Mouse (Mus musculus) G1E (cell line): ENCODE data around the gene Cd300ld4.

Experiments
- CTCF ChIP-seq: IDR thresholded peaks from 2 replicates; pipeline ENCODE4 v1.5.1; 2012; ENCODE audit warnings: low read depth, low read length, inconsistent platforms, mixed read lengths
- GATA1 ChIP-seq: IDR thresholded peaks from 2 replicates; pipeline ENCODE4 v1.6.1; 2012; ENCODE audit warnings: borderline replicate concordance, low read length, inconsistent platforms, mixed read lengths
- POLR2AphosphoS5 ChIP-seq: IDR thresholded peaks from 2 replicates; pipeline ENCODE4 v1.6.1; 2012; ENCODE audit warnings: low read depth, low read length, inconsistent platforms; ENCODE audit not compliant: insufficient replicate concordance
- TAL1 ChIP-seq: conservative IDR thresholded peaks from 2 replicates; pipeline ENCODE4 v1.6.1; 2012; ENCODE audit warnings: low read depth, low read length, inconsistent platforms, mixed read lengths

- no peak for TF ChIP-seq CTCF
- TF ChIP-seq POLR2AphosphoS5, result no peak
- no peak for TF ChIP-seq GATA1
- TF ChIP-seq TAL1, result no peak
These were observed 46.2 kb upstream of the Cd300ld4 start for GRCm38 (mm10) chr11:115073002-115073401.
